In the genomic region with DNA sequence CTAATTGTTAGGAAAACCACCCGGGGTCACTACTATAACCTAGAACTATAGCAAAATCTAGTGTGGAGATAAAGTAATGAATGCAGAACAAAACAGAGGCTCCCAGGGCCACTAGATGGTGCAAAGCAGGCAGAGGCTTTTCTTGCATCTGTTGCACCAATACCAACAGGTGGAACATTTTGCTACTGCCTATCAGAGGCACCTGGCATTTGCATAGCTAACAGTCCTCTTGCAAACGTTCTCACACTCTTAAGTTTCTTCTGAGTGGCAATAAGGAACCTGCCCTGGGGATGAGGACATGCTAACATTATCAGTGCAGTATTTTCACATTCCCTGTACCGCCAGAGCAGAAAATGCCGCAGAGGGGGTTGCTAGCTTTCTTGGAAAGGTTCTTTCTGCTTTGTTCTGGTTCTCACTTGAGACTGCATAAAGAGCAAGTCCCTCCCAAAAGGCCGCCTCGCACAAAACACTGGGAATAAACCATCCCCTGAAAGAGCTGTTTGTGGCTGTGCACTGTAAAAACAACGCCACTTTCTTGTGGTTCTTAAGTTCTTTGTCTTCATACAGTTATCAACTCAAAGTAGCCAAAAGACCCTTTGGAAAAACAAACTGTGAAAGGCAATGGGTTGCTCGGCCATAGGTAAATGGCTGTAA, we compare ENCODE assay signal across 26 mouse cellular contexts.
DNase-seq lines count a peak whose midpoint lies in the region; ATAC-seq and TF ChIP-seq lines count a peak whose summit lies in the region.
"Had no signal": no experiment of that assay in that cellular context is flagged by ENCODE, and none has a peak within 500 bp of the region (broad histone marks: within the 10 kb centered on the region; RNA-seq: fewer than 3 reads in every experiment).

No protein-coding gene starts in this region.

- H3K9ac ChIP-seq in lung, embryonic 14.5 days, result no peak overlapping the region
- no peak overlapping the region for H3K9ac ChIP-seq in midbrain, embryonic 15.5 days
- H3K9ac ChIP-seq: embryonic facial prominence, embryonic 12.5 days; heart, embryonic 15.5 days; hindbrain, embryonic 15.5 days; intestine, embryonic 15.5 days; limb, embryonic 15.5 days; liver, embryonic 14.5 days had no signal

- no peaks in the 10 kb centered on the region for H3K9me3 ChIP-seq in lung, embryonic 14.5 days (ENCODE audit: low read depth, low read length)
- H3K9me3 ChIP-seq in midbrain, embryonic 15.5 days, result no peaks in the 10 kb centered on the region
- H3K9me3 ChIP-seq: embryonic facial prominence, embryonic 12.5 days; heart, embryonic 15.5 days; hindbrain, embryonic 15.5 days; intestine, embryonic 15.5 days; limb, embryonic 15.5 days had no signal

- intact Hi-C loops in heart, postnatal 10 days (cut with DNase I), result no loop called here

- TF ChIP-seq CTCF in lung, embryonic 14.5 days (IDR thresholded peaks at IDR 0.05; ENCODE audit: low read depth), result 0 out of 2 replicates have a peak, but pooled peaks have one; percentile 2
- no peak for TF ChIP-seq CTCF in brain, embryonic 14.5 days (IDR thresholded peaks at IDR 0.05; ENCODE audit: borderline replicate concordance, extremely low read depth, insufficient read depth, insufficient read length)

- H3K4me3 ChIP-seq in lung, embryonic 14.5 days (ENCODE audit: low read depth, low read length), result no peak overlapping the region
- H3K4me3 ChIP-seq in midbrain, embryonic 15.5 days, result no peak overlapping the region
- H3K4me3 ChIP-seq: embryonic facial prominence, embryonic 12.5 days; gastrocnemius, adult 2 months; heart, embryonic 15.5 days; hindbrain, embryonic 15.5 days; intestine, embryonic 15.5 days; left cerebral cortex, adult 2 months; limb, embryonic 15.5 days; myocyte had no signal

- no peak overlapping the region for H3K4me2 ChIP-seq in lung, embryonic 14.5 days
- no peak overlapping the region for H3K4me2 ChIP-seq in midbrain, embryonic 15.5 days
- H3K4me2 ChIP-seq: embryonic facial prominence, embryonic 12.5 days; heart, embryonic 15.5 days; hindbrain, embryonic 15.5 days; intestine, embryonic 15.5 days; limb, embryonic 15.5 days had no signal

- H3K27me3 ChIP-seq in lung, embryonic 14.5 days (ENCODE audit: insufficient read depth, low read length), result no peaks in the 10 kb centered on the region
- H3K27me3 ChIP-seq in midbrain, embryonic 15.5 days (replicated peaks), result no peaks in the 10 kb centered on the region
- H3K27me3 ChIP-seq: embryonic facial prominence, embryonic 12.5 days; heart, embryonic 15.5 days; hindbrain, embryonic 15.5 days; intestine, embryonic 15.5 days; limb, embryonic 15.5 days had no signal

- WGBS in lung, embryonic 14.5 days, result 66% methylated on average over 8 of the region's 8 CpGs
- WGBS in midbrain, embryonic 15.5 days, result 58% methylated on average over 8 of the region's 8 CpGs

- TF ChIP-seq POLR2A in brain, embryonic 14.5 days (IDR thresholded peaks at IDR 0.05; ENCODE audit: borderline replicate concordance, extremely low read depth, insufficient read depth, insufficient read length, poor library complexity, severe bottlenecking), result no peak

- DNase-seq in heart, adult 11 months, result peak; percentile 74
- DNase-seq in heart, postnatal 10 days, result no peak
- no peak for DNase-seq in lung, embryonic 14.5 days
- no peak for DNase-seq in lung, postnatal 14 days
- DNase-seq in brain, embryonic 14.5 days (ENCODE audit: low read depth), result peak; percentile 74
- peak; percentile 70 for DNase-seq in lung, postnatal 25 days (ENCODE audit: low spot score)
- no peak for DNase-seq in frontal cortex, postnatal 10 days (ENCODE audit: low spot score in 2 of 2)
- DNase-seq: adrenal gland, adult 2 months; cerebellum, adult 2 months; cerebellum, postnatal 25 days; gastrocnemius, adult 2 months; heart, postnatal 4 days; kidney, postnatal 4 days; right cerebral cortex, postnatal 14 days; thymus, postnatal 36 days had no signal

- H3K36me3 ChIP-seq in lung, embryonic 14.5 days (ENCODE audit: insufficient read depth), result no peaks in the 10 kb centered on the region
- no peaks in the 10 kb centered on the region for H3K36me3 ChIP-seq in midbrain, embryonic 15.5 days (replicated peaks)
- H3K36me3 ChIP-seq: embryonic facial prominence, embryonic 12.5 days; heart, embryonic 15.5 days; hindbrain, embryonic 15.5 days; intestine, embryonic 15.5 days; limb, embryonic 15.5 days had no signal

- peaks cover 17% of the 10 kb centered on the region for H3K4me1 ChIP-seq in lung, embryonic 14.5 days (ENCODE audit: insufficient read depth)
- peaks cover 45% of the 10 kb centered on the region for H3K4me1 ChIP-seq in midbrain, embryonic 15.5 days

- no peak overlapping the region for H3K27ac ChIP-seq in lung, embryonic 14.5 days (ENCODE audit: low read depth)
- H3K27ac ChIP-seq in midbrain, embryonic 15.5 days, result no peak overlapping the region
- H3K27ac ChIP-seq: embryonic facial prominence, embryonic 12.5 days; gastrocnemius, adult 2 months; heart, embryonic 15.5 days; hindbrain, embryonic 15.5 days; intestine, embryonic 15.5 days; left cerebral cortex, adult 2 months; limb, embryonic 15.5 days; liver, embryonic 14.5 days; macrophage had no signal

- no peak for ATAC-seq in lung, embryonic 14.5 days (ENCODE audit: insufficient read depth)
- no peak for ATAC-seq in midbrain, embryonic 15.5 days (replicated peaks)
- ATAC-seq: intestine, embryonic 15.5 days; midbrain, embryonic 16.5 days had no signal

Comparison
In these comparisons a context has a peak if more than half of its experiments do, and no peak if none do; other contexts are left out.
1. DNase-seq: peak in heart, adult 11 months (single experiment), brain, embryonic 14.5 days (single experiment) and lung, postnatal 25 days (single experiment); none in heart, postnatal 10 days (0 of 2), lung, embryonic 14.5 days (single experiment), lung, postnatal 14 days (single experiment) and frontal cortex, postnatal 10 days (0 of 2).